Mouse (Mus musculus) lung, postnatal 0 days (tissue): ENCODE data around the gene Epb41l2.

ENCODE experiments used
- CTCF ChIP-seq: IDR thresholded peaks from 2 replicates; pipeline ENCODE4 v1.5.1; 2016; ENCODE audit warnings: antibody characterized with exemption, mild to moderate bottlenecking
- EP300 ChIP-seq: IDR thresholded peaks from 2 replicates; pipeline ENCODE4 v1.6.1; 2016; ENCODE audit warnings: antibody characterized with exemption, mild to moderate bottlenecking, control low read depth

GRCm38 (mm10) chr10:25392786-25393185, 33.2 kb downstream of the Epb41l2 start:
- TF ChIP-seq CTCF (no peak), EP300 (no peak)
